Mouse (Mus musculus): ENCODE measurements around the gene Pitpnm1. TPM values are rescaled to one million over a fixed set of nuclear protein-coding genes. Genes with fewer than 3 reads are reported as not detected.

The Pitpnm1 gene
- polyA plus RNA-seq, 1 experiment from 2014 or later = 26.2 TPM

- H3K4me1 ChIP-seq = peaks cover 42% of the 10 kb centered on the region
- no peak overlapping the region for H3K27ac ChIP-seq
- ATAC-seq (ENCODE audit: low FRiP score, low read depth) = no peak
Observed at GRCm38 (mm10) chr19:4100718-4101261, 992 bp downstream of the Pitpnm1 start.

GRCm38 (mm10) chr19:4101466-4101865, 1.7 kb downstream of the Pitpnm1 start:
- peaks cover 38% of the 10 kb centered on the region for H3K27me3 ChIP-seq (replicated peaks)
- peak overlapping the region; percentile 92 for H3K4me2 ChIP-seq (replicated peaks)
- WGBS = 66% methylated on average over 6 of the region's 6 CpGs
- H3K9me3 ChIP-seq = no peaks in the 10 kb centered on the region
- H3K36me3 ChIP-seq = 0 out of 2 replicates have a peak, but pooled peaks cover under 1% of the 10 kb centered on the region
- ATAC-seq (ENCODE audit: low FRiP score, low read depth) = no peak
- peaks cover 42% of the 10 kb centered on the region for H3K4me1 ChIP-seq
- H3K27ac ChIP-seq = no peak overlapping the region
- peak overlapping the region; percentile 69; the same call in 1 of the 2 replicates for H3K9ac ChIP-seq
- H3K4me3 ChIP-seq = peak overlapping the region; percentile 50

More at GRCm38 (mm10) chr19:4100718-4101261, 992 bp downstream of the Pitpnm1 start:
- Histone ChIP-seq H3K36me3 (no peaks in the 10 kb centered on the region), H3K4me3 (peak overlapping the region; percentile 50), H3K27me3 (replicated peaks) (peaks cover 38% of the 10 kb centered on the region), H3K9me3 (no peaks in the 10 kb centered on the region), H3K9ac (peak overlapping the region; percentile 69), H3K4me2 (replicated peaks) (peak overlapping the region; percentile 92)
- WGBS = under 1% methylated on average over 52 of the region's 52 CpGs

GRCm38 (mm10) chr19:4102049-4102448, 2.3 kb downstream of the Pitpnm1 start:
- Histone ChIP-seq H3K9me3 (no peaks in the 10 kb centered on the region), H3K4me3 (no peak overlapping the region), H3K36me3 (0 out of 2 replicates have a peak, but pooled peaks cover 5% of the 10 kb centered on the region), H3K4me2 (replicated peaks) (peak overlapping the region; percentile 92), H3K4me1 (peaks cover 42% of the 10 kb centered on the region), H3K27me3 (replicated peaks) (peaks cover 38% of the 10 kb centered on the region), H3K27ac (no peak overlapping the region), H3K9ac (no peak overlapping the region)
- WGBS = 95% methylated on average over 2 of the region's 2 CpGs
- ATAC-seq (ENCODE audit: low FRiP score, low read depth) = no peak

- Histone ChIP-seq H3K27ac (no peak overlapping the region), H3K4me3 (no peak overlapping the region), H3K27me3 (replicated peaks) (peaks cover 38% of the 10 kb centered on the region), H3K4me1 (peaks cover 40% of the 10 kb centered on the region), H3K36me3 (0 out of 2 replicates have a peak, but pooled peaks cover 5% of the 10 kb centered on the region), H3K9me3 (no peaks in the 10 kb centered on the region), H3K4me2 (replicated peaks) (no peak overlapping the region), H3K9ac (no peak overlapping the region)
- 95% methylated on average over 12 of the region's 12 CpGs for WGBS
- no peak for ATAC-seq (ENCODE audit: low FRiP score, low read depth)
Observed at GRCm38 (mm10) chr19:4102626-4103025, 2.8 kb downstream of the Pitpnm1 start.

GRCm38 (mm10) chr19:4103294-4103693, 3.5 kb downstream of the Pitpnm1 start:
- H3K27ac ChIP-seq = no peak overlapping the region
- H3K36me3 ChIP-seq = 0 out of 2 replicates have a peak, but pooled peaks cover 5% of the 10 kb centered on the region
- H3K4me2 ChIP-seq (replicated peaks) = no peak overlapping the region
- H3K9ac ChIP-seq = no peak overlapping the region
- H3K4me1 ChIP-seq = peaks cover 34% of the 10 kb centered on the region
- H3K9me3 ChIP-seq = no peaks in the 10 kb centered on the region
- ATAC-seq (ENCODE audit: low FRiP score, low read depth) = no peak
- WGBS = 93% methylated on average over 18 of the region's 18 CpGs
- H3K4me3 ChIP-seq = no peak overlapping the region
- peaks cover 38% of the 10 kb centered on the region for H3K27me3 ChIP-seq (replicated peaks)

- H3K4me3 ChIP-seq = no peak overlapping the region
- 0 out of 2 replicates have a peak, but pooled peaks cover 5% of the 10 kb centered on the region for H3K36me3 ChIP-seq
Observed at GRCm38 (mm10) chr19:4103792-4104191, 4.0 kb downstream of the Pitpnm1 start.

GRCm38 (mm10) chr19:4104675-4105194, 4.9 kb downstream of the Pitpnm1 start:
- H3K4me3 ChIP-seq = no peak overlapping the region
- H3K4me1 ChIP-seq = peaks cover 20% of the 10 kb centered on the region
- ATAC-seq (ENCODE audit: low FRiP score, low read depth) = no peak
- peaks cover 9% of the 10 kb centered on the region; the same call in 1 of the 2 replicates for H3K36me3 ChIP-seq
- no peak overlapping the region for H3K27ac ChIP-seq
- peaks cover 32% of the 10 kb centered on the region for H3K27me3 ChIP-seq (replicated peaks)
- H3K9ac ChIP-seq = no peak overlapping the region
- WGBS = 91% methylated on average over 16 of the region's 16 CpGs
- no peak overlapping the region for H3K4me2 ChIP-seq (replicated peaks)
- H3K9me3 ChIP-seq = no peaks in the 10 kb centered on the region

More at GRCm38 (mm10) chr19:4103792-4104191, 4.0 kb downstream of the Pitpnm1 start:
- Histone ChIP-seq H3K27ac (no peak overlapping the region), H3K9ac (no peak overlapping the region), H3K4me2 (replicated peaks) (no peak overlapping the region), H3K27me3 (replicated peaks) (peaks cover 38% of the 10 kb centered on the region), H3K9me3 (no peaks in the 10 kb centered on the region), H3K4me1 (peaks cover 29% of the 10 kb centered on the region)
- 76% methylated on average over 3 of the region's 3 CpGs for WGBS
- no peak for ATAC-seq (ENCODE audit: low FRiP score, low read depth)

- WGBS = 89% methylated on average over 14 of the region's 14 CpGs
- Histone ChIP-seq H3K27ac (no peak overlapping the region), H3K9me3 (no peaks in the 10 kb centered on the region), H3K27me3 (replicated peaks) (peaks cover 16% of the 10 kb centered on the region), H3K4me1 (0 out of 2 replicates have a peak, but pooled peaks cover 1% of the 10 kb centered on the region), H3K36me3 (peaks cover 15% of the 10 kb centered on the region), H3K9ac (no peak overlapping the region), H3K4me2 (replicated peaks) (no peak overlapping the region), H3K4me3 (no peak overlapping the region)
- ATAC-seq (ENCODE audit: low FRiP score, low read depth) = no peak
Observed at GRCm38 (mm10) chr19:4106654-4107053, 6.9 kb downstream of the Pitpnm1 start.

- Histone ChIP-seq H3K9me3 (no peaks in the 10 kb centered on the region), H3K27me3 (replicated peaks) (no peaks in the 10 kb centered on the region), H3K36me3 (peaks cover 33% of the 10 kb centered on the region), H3K4me2 (replicated peaks) (no peak overlapping the region), H3K4me1 (no peaks in the 10 kb centered on the region), H3K9ac (no peak overlapping the region), H3K4me3 (no peak overlapping the region), H3K27ac (no peak overlapping the region)
- 91% methylated on average over 9 of the region's 9 CpGs for WGBS
- ATAC-seq (ENCODE audit: low FRiP score, low read depth) = no peak
Observed at GRCm38 (mm10) chr19:4108535-4108934, 8.7 kb downstream of the Pitpnm1 start.

GRCm38 (mm10) chr19:4112063-4112960, 12.5 kb downstream of the Pitpnm1 start:
- 95% methylated on average over 26 of the region's 26 CpGs for WGBS
- peaks cover 65% of the 10 kb centered on the region for H3K36me3 ChIP-seq
- H3K4me3 ChIP-seq = no peak overlapping the region

GRCm38 (mm10) chr19:4113186-4113805, 13.5 kb downstream of the Pitpnm1 start:
- Histone ChIP-seq H3K36me3 (peaks cover 70% of the 10 kb centered on the region), H3K4me2 (replicated peaks) (no peak overlapping the region), H3K27me3 (replicated peaks) (no peaks in the 10 kb centered on the region), H3K9me3 (no peaks in the 10 kb centered on the region), H3K9ac (no peak overlapping the region), H3K4me3 (no peak overlapping the region), H3K4me1 (no peaks in the 10 kb centered on the region), H3K27ac (no peak overlapping the region)
- 87% methylated on average over 13 of the region's 13 CpGs for WGBS
- no peak for ATAC-seq (ENCODE audit: low FRiP score, low read depth)

More at GRCm38 (mm10) chr19:4112063-4112960, 12.5 kb downstream of the Pitpnm1 start:
- Histone ChIP-seq H3K4me2 (replicated peaks) (no peak overlapping the region), H3K9me3 (no peaks in the 10 kb centered on the region), H3K9ac (no peak overlapping the region), H3K27me3 (replicated peaks) (no peaks in the 10 kb centered on the region), H3K27ac (no peak overlapping the region), H3K4me1 (no peaks in the 10 kb centered on the region)
- no peak for ATAC-seq (ENCODE audit: low FRiP score, low read depth)

- H3K27ac ChIP-seq = no peak overlapping the region
- no peak overlapping the region for H3K4me3 ChIP-seq
- no peaks in the 10 kb centered on the region for H3K9me3 ChIP-seq
- no peak overlapping the region for H3K4me2 ChIP-seq (replicated peaks)
- H3K27me3 ChIP-seq (replicated peaks) = no peaks in the 10 kb centered on the region
- 60% methylated on average over 5 of the region's 5 CpGs for WGBS
- H3K36me3 ChIP-seq = peaks cover 70% of the 10 kb centered on the region
- H3K4me1 ChIP-seq = no peaks in the 10 kb centered on the region
- ATAC-seq (ENCODE audit: low FRiP score, low read depth) = no peak
- H3K9ac ChIP-seq = no peak overlapping the region
Observed at GRCm38 (mm10) chr19:4113806-4114230, 14.0 kb downstream of the Pitpnm1 start.

All from neural tube, embryonic 12.5 days (tissue).